Mouse (Mus musculus) MEL (cell line): Measurements from ENCODE around the gene Mmel1.

ENCODE experiments used
- CHD2 ChIP-seq: IDR thresholded peaks from 2 replicates; pipeline ENCODE4 v1.6.1; 2011; ENCODE audit warnings: low read length, improper control_type of control experiment
- CTCF ChIP-seq, 3 experiments: IDR thresholded peaks in 2 of 3; conservative IDR thresholded peaks in 1 of 3; 2 replicates each; pipeline ENCODE4 v1.5.1; 2011 to 2012; ENCODE audit warnings: low read length in 3 of 3, low read depth in 2 of 3, mild to moderate bottlenecking in 2 of 3, improper control_type of control experiment in 1 of 3, inconsistent platforms in 1 of 3, mixed read lengths in 1 of 3, moderate library complexity in 1 of 3; ENCODE audit not compliant: control insufficient read depth in 1 of 3, insufficient read depth in 1 of 3, poor library complexity in 1 of 3, severe bottlenecking in 1 of 3
- E2F4 ChIP-seq: IDR thresholded peaks from 2 replicates; pipeline ENCODE4 v1.6.1; 2011; ENCODE audit warnings: low read depth, low read length, improper control_type of control experiment, borderline replicate concordance
- EP300 ChIP-seq, 2 experiments: IDR thresholded peaks; 2 replicates each; pipeline ENCODE4 v1.6.1; 2011; ENCODE audit warnings: improper control_type of control experiment in 2 of 2, low read length in 2 of 2, low read depth in 1 of 2, mild to moderate bottlenecking in 1 of 2
- GATA1 ChIP-seq: IDR thresholded peaks from 2 replicates; pipeline ENCODE4 v1.6.1; 2011; ENCODE audit warnings: low read depth, low read length, improper control_type of control experiment
- KAT2A ChIP-seq: conservative IDR thresholded peaks from 2 replicates; pipeline ENCODE4 v1.6.1; 2012; ENCODE audit warnings: low read depth, low read length, improper control_type of control experiment, inconsistent platforms
- MAFK ChIP-seq: IDR thresholded peaks from 2 replicates; pipeline ENCODE4 v1.6.1; 2011; ENCODE audit warnings: low read depth, mild to moderate bottlenecking, low read length, improper control_type of control experiment, borderline replicate concordance
- MAX ChIP-seq: IDR thresholded peaks from 2 replicates; pipeline ENCODE4 v1.6.1; 2011; ENCODE audit warnings: low read length, improper control_type of control experiment
- MYB ChIP-seq: IDR thresholded peaks from 2 replicates; pipeline ENCODE4 v1.6.1; 2011; ENCODE audit warnings: mild to moderate bottlenecking, low read depth, low read length, improper control_type of control experiment
- POLR2A ChIP-seq, 2 experiments: IDR thresholded peaks; 2 replicates each; pipeline ENCODE4 v1.6.1; 2011 to 2012; ENCODE audit warnings: low read length in 2 of 2, mild to moderate bottlenecking in 2 of 2, control low read depth in 1 of 2, improper control_type of control experiment in 1 of 2, low read depth in 1 of 2, moderate library complexity in 1 of 2; ENCODE audit not compliant: control insufficient read depth in 1 of 2, insufficient read depth in 1 of 2, poor library complexity in 1 of 2
- POLR2AphosphoS5 ChIP-seq: IDR thresholded peaks from 2 replicates; pipeline ENCODE4 v1.6.1; 2012; ENCODE audit warnings: low read depth, borderline replicate concordance, mild to moderate bottlenecking, inconsistent platforms, low read length, moderate library complexity, mixed read lengths
- TAL1 ChIP-seq: IDR thresholded peaks from 2 replicates; pipeline ENCODE4 v1.6.1; 2012; ENCODE audit warnings: mild to moderate bottlenecking, inconsistent platforms, low read length, moderate library complexity, mixed read lengths
- ZC3H11A ChIP-seq: IDR thresholded peaks from 2 replicates; pipeline ENCODE4 v1.6.1; 2012; ENCODE audit warnings: low read depth, mild to moderate bottlenecking, inconsistent platforms, low read length, improper control_type of control experiment
- ZNF384 ChIP-seq: IDR thresholded peaks from 2 replicates; pipeline ENCODE4 v1.6.1; 2012; ENCODE audit warnings: low read depth, mild to moderate bottlenecking, inconsistent platforms, low read length, improper control_type of control experiment

DNA sequence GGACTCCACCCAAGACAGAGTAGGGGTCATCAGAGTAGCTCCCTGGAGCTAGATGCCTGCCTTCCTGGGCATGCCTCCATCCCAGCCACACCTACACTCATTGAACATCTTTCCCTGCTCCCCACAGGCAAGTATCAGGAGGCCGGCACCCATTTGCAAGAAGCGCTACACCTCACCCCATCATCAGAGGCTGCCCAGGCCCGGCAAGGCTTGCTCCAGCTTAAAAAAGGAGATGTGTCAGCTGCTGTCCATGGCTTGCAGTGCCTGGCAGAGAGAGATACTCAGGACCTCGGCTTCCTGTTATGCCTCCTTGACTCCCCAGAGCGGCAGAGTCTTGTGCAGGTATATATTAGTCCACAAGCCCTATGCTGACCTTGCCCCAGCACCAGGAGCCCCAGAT lies 7.4 kb upstream of the Mmel1 start:
- no peak for TF ChIP-seq CTCF (IDR thresholded peaks at IDR 0.05 in 2 of 3, conservative IDR thresholded peaks at IDR 0.05 in 1 of 3; ENCODE audit: control insufficient read depth in 1 of 3, insufficient read depth in 1 of 3, low read depth in 2 of 3, low read length in 3 of 3, poor library complexity in 1 of 3, severe bottlenecking in 1 of 3)
- no peak for TF ChIP-seq CHD2
- no peak for TF ChIP-seq GATA1
- no peak for TF ChIP-seq MAX
- no peak for TF ChIP-seq POLR2A (IDR thresholded peaks at IDR 0.05; ENCODE audit: control insufficient read depth in 1 of 2, insufficient read depth in 1 of 2, low read depth in 1 of 2, low read length in 2 of 2, poor library complexity in 1 of 2)
- no peak for TF ChIP-seq ZNF384
- TF ChIP-seq TAL1: no peak
- no peak for TF ChIP-seq POLR2AphosphoS5
- no peak for TF ChIP-seq E2F4
- TF ChIP-seq KAT2A: no peak
- no peak for TF ChIP-seq EP300 (IDR thresholded peaks at IDR 0.05; ENCODE audit: low read depth in 1 of 2, low read length in 2 of 2)
- TF ChIP-seq ZC3H11A: no peak
- TF ChIP-seq MYB: no peak
- TF ChIP-seq MAFK: no peak
